Mouse (Mus musculus) embryo, embryonic 11.5 days (tissue): ENCODE results near the gene Atp6ap2.
"Not testable (repeated sequence)": the region's sequence is repeated elsewhere in the genome, so short reads cannot be mapped to it uniquely, and the experiment has no call there.

Source experiments
- DNase-seq: peaks from one replicate; pipeline ENCODE4 v3.0.0-alpha.2; 2012; ENCODE audit warnings: low read depth, low spot score

Atp6ap2 gene

GRCm38 (mm10) chrX:12587192-12587957 lies at the start of gene Atp6ap2:
Gene Atp6ap2 (plus strand): TSS chrX:12587801.
- peak; percentile 87 for DNase-seq

- no peak for DNase-seq
Observed at GRCm38 (mm10) chrX:12544417-12544816, 43.2 kb upstream of the Atp6ap2 start.

- DNase-seq, result no peak
Observed at GRCm38 (mm10) chrX:12557086-12557485, 30.5 kb upstream of the Atp6ap2 start.

- no peak for DNase-seq
Observed at GRCm38 (mm10) chrX:12571407-12571806, 16.2 kb upstream of the Atp6ap2 start.

GRCm38 (mm10) chrX:12577936-12578335 lies 9.7 kb upstream of the Atp6ap2 start:
- DNase-seq, result no peak

- no peak for DNase-seq
Observed at GRCm38 (mm10) chrX:12578339-12578868, 9.2 kb upstream of the Atp6ap2 start.

- DNase-seq, result no peak
Observed at GRCm38 (mm10) chrX:12583261-12583660, 4.3 kb upstream of the Atp6ap2 start.

GRCm38 (mm10) chrX:12587958-12588355 lies 356 bp downstream of the Atp6ap2 start:
- DNase-seq, result no peak

GRCm38 (mm10) chrX:12591401-12591943 lies 3.9 kb downstream of the Atp6ap2 start:
- no peak for DNase-seq

GRCm38 (mm10) chrX:12592011-12592410 lies 4.4 kb downstream of the Atp6ap2 start:
- no peak for DNase-seq

- no peak for DNase-seq
Observed at GRCm38 (mm10) chrX:12593824-12594223, 6.2 kb downstream of the Atp6ap2 start.

GRCm38 (mm10) chrX:12610541-12610940 lies 22.9 kb downstream of the Atp6ap2 start:
- not testable (repeated sequence) for DNase-seq

GRCm38 (mm10) chrX:12611211-12611610 lies 23.6 kb downstream of the Atp6ap2 start:
- no peak for DNase-seq

GRCm38 (mm10) chrX:12612360-12612759 lies 24.8 kb downstream of the Atp6ap2 start:
- not testable (repeated sequence) for DNase-seq

- no peak for DNase-seq
Observed at GRCm38 (mm10) chrX:12625131-12625530, 37.5 kb downstream of the Atp6ap2 start.

GRCm38 (mm10) chrX:12644976-12645375 lies 57.4 kb downstream of the Atp6ap2 start:
- DNase-seq, result no peak

- no peak for DNase-seq
Observed at GRCm38 (mm10) chrX:12645531-12646304, 58.1 kb downstream of the Atp6ap2 start.

GRCm38 (mm10) chrX:12651906-12652305 lies 64.3 kb downstream of the Atp6ap2 start:
- no peak for DNase-seq

GRCm38 (mm10) chrX:12653879-12654278 lies 66.3 kb downstream of the Atp6ap2 start:
- no peak for DNase-seq
